Mouse (Mus musculus) kidney, postnatal 25 days (tissue): ENCODE data around the gene Ethe1.

ENCODE experiments used
- DNase-seq, 2 experiments: peaks; one replicate each; pipeline ENCODE4 v3.0.0; 2021; ENCODE audit warnings: mixed read lengths in 2 of 2

Ethe1 gene

GRCm38 (mm10) chr7:24587330-24588105 lies at the start of gene Ethe1, which contains the start of gene Zfp575:
Ethe1 (plus strand) TSS chr7:24587543.
Zfp575 (minus strand) TSS chr7:24587641.
- DNase-seq: peak; percentile 42 to 66

GRCm38 (mm10) chr7:24537591-24537990 lies 49.8 kb upstream of the Ethe1 start:
- no peak for DNase-seq

GRCm38 (mm10) chr7:24538154-24538553 lies 49.2 kb upstream of the Ethe1 start:
- peak; percentile 59 to 77 for DNase-seq

- DNase-seq: no peak
These were observed 48.6 kb upstream of the Ethe1 start for GRCm38 (mm10) chr7:24538701-24539100.

- DNase-seq: no peak
These were observed 47.7 kb upstream of the Ethe1 start for GRCm38 (mm10) chr7:24539686-24540085.

- DNase-seq: no peak
These were observed 42.8 kb upstream of the Ethe1 start for GRCm38 (mm10) chr7:24544506-24544905.

- DNase-seq: no peak
These were observed 41.2 kb upstream of the Ethe1 start, which contains the start of the genes Pinlyp and Xrcc1 for GRCm38 (mm10) chr7:24546068-24546614. Pinlyp (minus strand) TSS chr7:24546118. Xrcc1 (plus strand) TSS chr7:24546289.

GRCm38 (mm10) chr7:24546634-24547389 lies 40.5 kb upstream of the Ethe1 start:
- DNase-seq: peak; percentile 99 to 100

- DNase-seq: no peak
These were observed 39.8 kb upstream of the Ethe1 start for GRCm38 (mm10) chr7:24547534-24548036.

GRCm38 (mm10) chr7:24551985-24552759 lies 35.2 kb upstream of the Ethe1 start:
- peak in 1 of 2 experiments; percentile 59 for DNase-seq

GRCm38 (mm10) chr7:24555786-24556185 lies 31.6 kb upstream of the Ethe1 start:
- peak; percentile 32 to 63 for DNase-seq

- no peak for DNase-seq
These were observed 25.9 kb upstream of the Ethe1 start for GRCm38 (mm10) chr7:24561450-24561849.

GRCm38 (mm10) chr7:24563191-24563836 lies 24.0 kb upstream of the Ethe1 start:
- DNase-seq: no peak

GRCm38 (mm10) chr7:24563837-24564206 lies 23.5 kb upstream of the Ethe1 start:
- no peak for DNase-seq

GRCm38 (mm10) chr7:24564607-24565265 lies 22.6 kb upstream of the Ethe1 start:
- peak; percentile 73 to 83 for DNase-seq

- DNase-seq: no peak
These were observed 21.7 kb upstream of the Ethe1 start for GRCm38 (mm10) chr7:24565627-24566026.

GRCm38 (mm10) chr7:24566206-24566605 lies 21.1 kb upstream of the Ethe1 start:
- no peak for DNase-seq

GRCm38 (mm10) chr7:24568512-24568911 lies 18.8 kb upstream of the Ethe1 start:
- DNase-seq: no peak

GRCm38 (mm10) chr7:24571071-24571470 lies 16.3 kb upstream of the Ethe1 start:
- DNase-seq: no peak

GRCm38 (mm10) chr7:24572455-24572854 lies 14.9 kb upstream of the Ethe1 start:
- no peak for DNase-seq

- peak; percentile 73 to 91 for DNase-seq
These were observed 13.0 kb upstream of the Ethe1 start for GRCm38 (mm10) chr7:24574224-24574796.
